Mouse (Mus musculus): ENCODE measurements around the gene Myh6. TPM values are rescaled to one million over a fixed set of nuclear protein-coding genes. Genes with fewer than 3 reads are reported as not detected.

Myh6 gene
- polyA plus RNA-seq (2015; fragmentation: Nextera tagmentation; extraction: Ambion mirVana): 1.1 and 1.4 TPM in 2 replicates

- no peak for ATAC-seq (ENCODE audit: low FRiP score, low TSS enrichment)
- WGBS: 63% methylated on average over 7 of the region's 7 CpGs
- H3K4me2 ChIP-seq (replicated peaks; ENCODE audit: low read depth, low read length): no peak within 1 kb of the TSS
- no peaks in the 10 kb centered on the region for H3K4me1 ChIP-seq (ENCODE audit: insufficient read depth, low read length)
- H3K9me3 ChIP-seq (ENCODE audit: low read length): no peaks in the 10 kb centered on the region
- no peaks in the 10 kb centered on the region for H3K27me3 ChIP-seq (ENCODE audit: insufficient read depth, low read length)
- H3K4me3 ChIP-seq (ENCODE audit: low read length): no peak within 1 kb of the TSS
- no peak within 1 kb of the TSS for H3K27ac ChIP-seq (ENCODE audit: low read length)
- H3K36me3 ChIP-seq (ENCODE audit: insufficient read depth, low read length): no peaks in the 10 kb centered on the region
- H3K9ac ChIP-seq (replicated peaks; ENCODE audit: low read length): no peak within 1 kb of the TSS
These were observed at the start of gene Myh6 for GRCm38 (mm10) chr14:54966320-54966977. TSS of gene Myh6 (minus strand) at chr14:54966927.

- under 1% methylated on average over 17 of the region's 17 CpGs for WGBS
- H3K27me3 ChIP-seq (ENCODE audit: insufficient read depth, low read length): no peaks in the 10 kb centered on the region
- H3K9ac ChIP-seq (replicated peaks; ENCODE audit: low read length): peak overlapping the region; percentile 84
- ATAC-seq (ENCODE audit: low FRiP score, low TSS enrichment): no peak
- H3K4me2 ChIP-seq (replicated peaks; ENCODE audit: low read depth, low read length): peak overlapping the region; percentile 84
- no peaks in the 10 kb centered on the region; the same call in 1 of the 2 replicates for H3K9me3 ChIP-seq (ENCODE audit: low read length)
- peak overlapping the region; percentile 82 for H3K27ac ChIP-seq (ENCODE audit: low read length)
- H3K4me1 ChIP-seq (ENCODE audit: insufficient read depth, low read length): no peaks in the 10 kb centered on the region; the same call in 1 of the 2 replicates
- H3K4me3 ChIP-seq (ENCODE audit: low read length): peak overlapping the region; percentile 89
- peaks cover 18% of the 10 kb centered on the region; the same call in 1 of the 2 replicates for H3K36me3 ChIP-seq (ENCODE audit: insufficient read depth, low read length)
These were observed 49.0 kb upstream of the Myh6 start for GRCm38 (mm10) chr14:55015767-55016111.

- H3K27me3 ChIP-seq (ENCODE audit: insufficient read depth, low read length): no peaks in the 10 kb centered on the region
- ATAC-seq (ENCODE audit: low FRiP score, low TSS enrichment): peak; percentile 96
- H3K9ac ChIP-seq (replicated peaks; ENCODE audit: low read length): peak within 1 kb of the TSS; percentile 85
- peak within 1 kb of the TSS; percentile 89 for H3K4me3 ChIP-seq (ENCODE audit: low read length)
- H3K27ac ChIP-seq (ENCODE audit: low read length): peak within 1 kb of the TSS; percentile 97
- WGBS: under 1% methylated on average over 36 of the region's 36 CpGs
- peaks cover 13% of the 10 kb centered on the region; the same call in 1 of the 2 replicates for H3K36me3 ChIP-seq (ENCODE audit: insufficient read depth, low read length)
- H3K4me1 ChIP-seq (ENCODE audit: insufficient read depth, low read length): no peaks in the 10 kb centered on the region; the same call in 1 of the 2 replicates
- H3K9me3 ChIP-seq (ENCODE audit: low read length): no peaks in the 10 kb centered on the region; the same call in 1 of the 2 replicates
- peak within 1 kb of the TSS; percentile 84 for H3K4me2 ChIP-seq (replicated peaks; ENCODE audit: low read depth, low read length)
These were observed 48.5 kb upstream of the Myh6 start, which contains the start of gene Ngdn for GRCm38 (mm10) chr14:55014991-55015766. TSS of gene Ngdn (plus strand) at chr14:55015454.

- H3K36me3 ChIP-seq (ENCODE audit: insufficient read depth, low read length): peaks cover 11% of the 10 kb centered on the region; the same call in 1 of the 2 replicates
- no peaks in the 10 kb centered on the region; the same call in 1 of the 2 replicates for H3K4me1 ChIP-seq (ENCODE audit: insufficient read depth, low read length)
- peak overlapping the region; percentile 82 for H3K4me2 ChIP-seq (replicated peaks; ENCODE audit: low read depth, low read length)
- peak overlapping the region; percentile 89 for H3K4me3 ChIP-seq (ENCODE audit: low read length)
- peak; percentile 71 for ATAC-seq (ENCODE audit: low FRiP score, low TSS enrichment)
- H3K9ac ChIP-seq (replicated peaks; ENCODE audit: low read length): peak overlapping the region; percentile 85
- no peaks in the 10 kb centered on the region; the same call in 1 of the 2 replicates for H3K9me3 ChIP-seq (ENCODE audit: low read length)
- WGBS: under 1% methylated on average over 27 of the region's 27 CpGs
- H3K27me3 ChIP-seq (ENCODE audit: insufficient read depth, low read length): no peaks in the 10 kb centered on the region
- peak overlapping the region; percentile 97 for H3K27ac ChIP-seq (ENCODE audit: low read length)
These were observed 47.9 kb upstream of the Myh6 start for GRCm38 (mm10) chr14:55014591-55014990.

- no peak overlapping the region for H3K27ac ChIP-seq (ENCODE audit: low read length)
- ATAC-seq (ENCODE audit: low FRiP score, low TSS enrichment): no peak
- H3K4me3 ChIP-seq (ENCODE audit: low read length): no peak overlapping the region
- H3K4me1 ChIP-seq (ENCODE audit: insufficient read depth, low read length): no peaks in the 10 kb centered on the region
- no peaks in the 10 kb centered on the region; the same call in 1 of the 2 replicates for H3K9me3 ChIP-seq (ENCODE audit: low read length)
- H3K9ac ChIP-seq (replicated peaks; ENCODE audit: low read length): no peak overlapping the region
- no peak overlapping the region for H3K4me2 ChIP-seq (replicated peaks; ENCODE audit: low read depth, low read length)
- WGBS: 68% methylated on average over 4 of the region's 4 CpGs
- H3K36me3 ChIP-seq (ENCODE audit: insufficient read depth, low read length): no peaks in the 10 kb centered on the region
- no peaks in the 10 kb centered on the region for H3K27me3 ChIP-seq (ENCODE audit: insufficient read depth, low read length)
These were observed 44.4 kb upstream of the Myh6 start for GRCm38 (mm10) chr14:55011116-55011515.

- Histone ChIP-seq H3K4me1 (ENCODE audit: insufficient read depth, low read length) (peaks cover 6% of the 10 kb centered on the region; the same call in 1 of the 2 replicates), H3K4me2 (replicated peaks; ENCODE audit: low read depth, low read length) (no peak overlapping the region), H3K4me3 (ENCODE audit: low read length) (no peak overlapping the region), H3K9me3 (ENCODE audit: low read length) (no peaks in the 10 kb centered on the region; the same call in 1 of the 2 replicates), H3K27me3 (ENCODE audit: insufficient read depth, low read length) (no peaks in the 10 kb centered on the region), H3K27ac (ENCODE audit: low read length) (no peak overlapping the region), H3K9ac (replicated peaks; ENCODE audit: low read length) (no peak overlapping the region), H3K36me3 (ENCODE audit: insufficient read depth, low read length) (no peaks in the 10 kb centered on the region)
- WGBS: 75% methylated on average over 8 of the region's 8 CpGs
- no peak for ATAC-seq (ENCODE audit: low FRiP score, low TSS enrichment)
These were observed 41.7 kb upstream of the Myh6 start for GRCm38 (mm10) chr14:55008417-55008816.

GRCm38 (mm10) chr14:55007120-55007908, 40.6 kb upstream of the Myh6 start:
- Histone ChIP-seq H3K36me3 (ENCODE audit: insufficient read depth, low read length) (no peaks in the 10 kb centered on the region), H3K27ac (ENCODE audit: low read length) (no peak overlapping the region), H3K9me3 (ENCODE audit: low read length) (no peaks in the 10 kb centered on the region; the same call in 1 of the 2 replicates), H3K4me3 (ENCODE audit: low read length) (no peak overlapping the region), H3K4me1 (ENCODE audit: insufficient read depth, low read length) (peaks cover 15% of the 10 kb centered on the region), H3K9ac (replicated peaks; ENCODE audit: low read length) (no peak overlapping the region), H3K4me2 (replicated peaks; ENCODE audit: low read depth, low read length) (no peak overlapping the region), H3K27me3 (ENCODE audit: insufficient read depth, low read length) (no peaks in the 10 kb centered on the region)
- 86% methylated on average over 9 of the region's 9 CpGs for WGBS
- ATAC-seq (ENCODE audit: low FRiP score, low TSS enrichment): no peak

GRCm38 (mm10) chr14:55006541-55006940, 39.8 kb upstream of the Myh6 start:
- no peak for ATAC-seq (ENCODE audit: low FRiP score, low TSS enrichment)
- Histone ChIP-seq H3K4me1 (ENCODE audit: insufficient read depth, low read length) (peaks cover 19% of the 10 kb centered on the region), H3K27ac (ENCODE audit: low read length) (no peak overlapping the region), H3K9ac (replicated peaks; ENCODE audit: low read length) (no peak overlapping the region), H3K4me2 (replicated peaks; ENCODE audit: low read depth, low read length) (no peak overlapping the region), H3K9me3 (ENCODE audit: low read length) (no peaks in the 10 kb centered on the region; the same call in 1 of the 2 replicates), H3K4me3 (ENCODE audit: low read length) (no peak overlapping the region), H3K27me3 (ENCODE audit: insufficient read depth, low read length) (no peaks in the 10 kb centered on the region), H3K36me3 (ENCODE audit: insufficient read depth, low read length) (no peaks in the 10 kb centered on the region)
- 67% methylated on average over 3 of the region's 3 CpGs for WGBS

GRCm38 (mm10) chr14:55005967-55006366, 39.2 kb upstream of the Myh6 start:
- Histone ChIP-seq H3K4me1 (ENCODE audit: insufficient read depth, low read length) (peaks cover 19% of the 10 kb centered on the region), H3K9ac (replicated peaks; ENCODE audit: low read length) (no peak overlapping the region), H3K4me2 (replicated peaks; ENCODE audit: low read depth, low read length) (no peak overlapping the region), H3K4me3 (ENCODE audit: low read length) (no peak overlapping the region), H3K27me3 (ENCODE audit: insufficient read depth, low read length) (no peaks in the 10 kb centered on the region), H3K27ac (ENCODE audit: low read length) (no peak overlapping the region), H3K36me3 (ENCODE audit: insufficient read depth, low read length) (no peaks in the 10 kb centered on the region), H3K9me3 (ENCODE audit: low read length) (no peaks in the 10 kb centered on the region; the same call in 1 of the 2 replicates)
- 87% methylated on average over 8 of the region's 8 CpGs for WGBS
- no peak for ATAC-seq (ENCODE audit: low FRiP score, low TSS enrichment)
